ENCODE assay signal across 23 mouse cellular contexts in the genomic region with DNA sequence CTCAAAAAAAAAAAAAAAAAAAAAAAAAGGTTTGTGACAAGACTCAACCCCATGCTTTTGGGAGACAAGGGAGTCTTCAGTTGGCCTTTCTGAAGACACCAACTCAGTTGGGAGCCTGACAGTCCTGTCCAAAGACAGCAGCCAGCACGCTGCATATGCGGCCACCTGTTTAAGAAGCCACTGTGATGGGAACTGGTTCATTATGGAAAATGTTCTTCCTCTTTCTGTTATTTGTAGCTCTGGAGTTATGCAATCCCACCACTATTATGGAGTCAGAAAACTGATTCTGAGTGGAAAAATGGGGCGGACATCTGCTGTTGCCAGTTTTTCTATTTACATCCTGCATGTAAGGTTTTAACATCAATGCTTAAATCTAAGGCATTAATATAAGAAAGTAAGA. TPM values are rescaled to one million over a fixed set of nuclear protein-coding genes. Genes with fewer than 3 reads are reported as not detected.
DNase-seq lines count a peak whose midpoint lies in the region; ATAC-seq and TF ChIP-seq lines count a peak whose summit lies in the region.
"Had no signal": no experiment of that assay in that cellular context is flagged by ENCODE, and none has a peak within 500 bp of the region (broad histone marks: within the 10 kb centered on the region; RNA-seq: fewer than 3 reads in every experiment).

No protein-coding gene starts in this region.

- H3K36me3 ChIP-seq in forebrain, embryonic 11.5 days (ENCODE audit: control insufficient read depth, insufficient read depth, low read length) = no peaks in the 10 kb centered on the region
- H3K36me3 ChIP-seq: embryonic facial prominence, embryonic 13.5 days; G1E; hindbrain, embryonic 12.5 days had no signal

- H3K27ac ChIP-seq in layer of hippocampus, adult 2 months = no peak overlapping the region
- no peak overlapping the region for H3K27ac ChIP-seq in forebrain, embryonic 11.5 days (ENCODE audit: low read depth, low read length)
- H3K27ac ChIP-seq: embryonic facial prominence, embryonic 13.5 days; forebrain, embryonic 13.5 days; heart, embryonic 13.5 days; hindbrain, embryonic 12.5 days had no signal

- H3K4me1 ChIP-seq in forebrain, embryonic 11.5 days (replicated peaks; ENCODE audit: control insufficient read depth, insufficient read depth, low read length) = no peaks in the 10 kb centered on the region
- H3K4me1 ChIP-seq: embryonic facial prominence, embryonic 13.5 days; forebrain, embryonic 13.5 days; hindbrain, embryonic 12.5 days had no signal

- intact Hi-C loops in heart, postnatal 25 days (cut with DNase I) = no loop called here

- no peak for TF ChIP-seq CTCF in layer of hippocampus, adult 2 months (conservative IDR thresholded peaks at IDR 0.05)

- no peak overlapping the region for H3K4me3 ChIP-seq in layer of hippocampus, adult 2 months
- no peak overlapping the region for H3K4me3 ChIP-seq in forebrain, embryonic 11.5 days (ENCODE audit: low read depth, low read length)
- H3K4me3 ChIP-seq: embryonic facial prominence, embryonic 13.5 days; forebrain, embryonic 13.5 days; gastrocnemius, adult 2 months; heart, embryonic 13.5 days; hindbrain, embryonic 12.5 days had no signal

- no peak overlapping the region for H3K9ac ChIP-seq in forebrain, embryonic 11.5 days (ENCODE audit: low read length)
- H3K9ac ChIP-seq: embryonic facial prominence, embryonic 13.5 days; forebrain, embryonic 13.5 days; heart, embryonic 13.5 days; hindbrain, embryonic 12.5 days had no signal

- peak; percentile 54 for ATAC-seq in megakaryocyte progenitor cell, adult 5-6 weeks (replicated peaks; ENCODE audit: poor library complexity)
- no peak for ATAC-seq in forebrain, embryonic 11.5 days (replicated peaks; ENCODE audit: low FRiP score)
- ATAC-seq: CD4-positive, CD25-positive, alpha-beta regulatory T cell, adult 4 months; forebrain, embryonic 13.5 days; hindbrain, embryonic 16.5 days; inflammation-experienced regulatory T-cells, adult 6 months had no signal

- no peaks in the 10 kb centered on the region; the same call in 1 of the 2 replicates for H3K9me3 ChIP-seq in forebrain, embryonic 11.5 days (ENCODE audit: control insufficient read depth, low read length)

- WGBS in forebrain, embryonic 11.5 days = 96% methylated on average over 3 of the region's 3 CpGs

- DNase-seq in layer of hippocampus, adult 9-11 months = peak; percentile 44
- DNase-seq in layer of hippocampus, adult 2 months (ENCODE audit: low spot score in 2 of 2) = no peak
- DNase-seq in right cerebral cortex, postnatal 25 days = peak; percentile 11
- DNase-seq in right cerebral cortex, postnatal 4 days = no peak
- DNase-seq in forebrain, embryonic 11.5 days (ENCODE audit: low spot score) = no peak
- DNase-seq in heart, postnatal 25 days (ENCODE audit: low spot score) = no peak
- DNase-seq: adrenal gland, adult 8-10 months; B cell, adult 2 months; cerebellum, adult 11-12 months; cerebellum, adult 9-10 months; cerebellum, postnatal 36 days; gastrocnemius, adult 2 months; gastrocnemius, postnatal 25 days; heart, postnatal 4 days had no signal

- no peak overlapping the region for H3K4me2 ChIP-seq in forebrain, embryonic 11.5 days (ENCODE audit: low read depth, low read length, severe bottlenecking)
- H3K4me2 ChIP-seq: embryonic facial prominence, embryonic 13.5 days; forebrain, embryonic 13.5 days; heart, embryonic 13.5 days; hindbrain, embryonic 12.5 days had no signal

- H3K27me3 ChIP-seq in forebrain, embryonic 11.5 days (ENCODE audit: control insufficient read depth, insufficient read depth, low read length) = no peaks in the 10 kb centered on the region
- H3K27me3 ChIP-seq: embryonic facial prominence, embryonic 13.5 days; forebrain, embryonic 13.5 days; heart, embryonic 13.5 days; hindbrain, embryonic 12.5 days had no signal

RNA-seq across cellular contexts. Expression of a gene that starts 5.8 kb away (rescaled TPM):
- 10 to 100 TPM; 28.5 to 38.1 TPM for total RNA-seq in layer of hippocampus, adult 2 months (2021)
- 67.4 and 68.7 TPM in 2 replicates for total RNA-seq in megakaryocyte progenitor cell, adult 5-6 weeks (2015)
- 51.9 and 123 TPM in 2 replicates for total RNA-seq in megakaryocyte progenitor cell, adult 5-6 weeks (2017)
- 1.4 and 7.5 TPM in 2 replicates for polyA plus RNA-seq in forebrain, embryonic 11.5 days (2014; fragmentation: Nextera tagmentation; extraction: Ambion mirVana)
- 100 to 1,000 TPM; 130 to 168 TPM for total RNA-seq in heart, postnatal 25 days (2021)
- polyA plus RNA-seq: heart, embryonic 13.5 days; hindbrain, embryonic 12.5 days had no signal

RNA-seq across cellular contexts. Expression of a gene that starts 13.8 kb away (rescaled TPM):
- not detected for total RNA-seq in layer of hippocampus, adult 2 months (2021)
- total RNA-seq in megakaryocyte progenitor cell, adult 5-6 weeks (2015) = not detected in 2 replicates
- total RNA-seq in megakaryocyte progenitor cell, adult 5-6 weeks (2017) = not detected in 2 replicates
- polyA plus RNA-seq in forebrain, embryonic 11.5 days (2014; fragmentation: Nextera tagmentation; extraction: Ambion mirVana) = not detected in 2 replicates
- total RNA-seq in heart, postnatal 25 days (2021) = not detected
- total RNA-seq: adrenal gland, adult 8-10 months; G1E; gastrocnemius, adult 2 months; gastrocnemius, postnatal 25 days had no signal
- polyA plus RNA-seq: CD4-positive, CD25-positive, alpha-beta regulatory T cell, adult 4 months; embryonic facial prominence, embryonic 13.5 days; forebrain, embryonic 13.5 days; G1E; hindbrain, embryonic 12.5 days; hindbrain, embryonic 16.5 days; inflammation-experienced regulatory T-cells, adult 6 months had no signal

RNA-seq across cellular contexts. Expression of a gene that starts 51.9 kb away (rescaled TPM):
- 1 to 10 TPM in 1 of 2 experiments, under 1 TPM in 1; 0.32 to 1.0 TPM for total RNA-seq in layer of hippocampus, adult 2 months (2021)
- 1.0 TPM in 1 of 2 replicates, not detected in the other for total RNA-seq in megakaryocyte progenitor cell, adult 5-6 weeks (2015)
- 0.21 TPM in 1 of 2 replicates, not detected in the other for total RNA-seq in megakaryocyte progenitor cell, adult 5-6 weeks (2017)
- polyA plus RNA-seq in forebrain, embryonic 11.5 days (2014; fragmentation: Nextera tagmentation; extraction: Ambion mirVana) = 0.23 and 0.72 TPM in 2 replicates
- total RNA-seq in heart, postnatal 25 days (2021) = not detected
- polyA plus RNA-seq: G1E; inflammation-experienced regulatory T-cells, adult 6 months had no signal

Comparison
In these comparisons a context has a peak if more than half of its experiments do, and no peak if none do; other contexts are left out.
1. DNase-seq: peak in layer of hippocampus, adult 9-11 months (single experiment) and right cerebral cortex, postnatal 25 days (single experiment); none in layer of hippocampus, adult 2 months (0 of 2), right cerebral cortex, postnatal 4 days (single experiment), forebrain, embryonic 11.5 days (single experiment) and heart, postnatal 25 days (single experiment).